Mouse (Mus musculus): ENCODE measurements at regions not wholly inside any gene's neighbourhood (a gene's known extent, or its start where the extent isn't known, plus 50 kb on each side); places are given as distances from the start of the nearest gene placed in this dataset.

GRCm38 (mm10) chr4:135049924-135050323, 70.5 kb upstream of the Runx3 start:
- no peak for TF ChIP-seq EP300 (IDR thresholded peaks at IDR 0.05; ENCODE audit: low read depth)
- no peak for TF ChIP-seq CTCF (IDR thresholded peaks at IDR 0.05; ENCODE audit: low read depth)

Measured in liver, embryonic 14.5 days (tissue).